Mouse (Mus musculus): ENCODE results near the gene Rubcnl.

The Rubcnl gene

GRCm38 (mm10) chr14:75015856-75016714, at the start of gene Rubcnl:
Gene Rubcnl, plus strand, starts transcription at chr14:75016027.
- peak; percentile 72 to 77 for DNase-seq

- no peak for DNase-seq
These were observed 43.6 kb upstream of the Rubcnl start for GRCm38 (mm10) chr14:74972216-74972615.

- DNase-seq = no peak
These were observed 43.1 kb upstream of the Rubcnl start for GRCm38 (mm10) chr14:74972687-74973086.

- DNase-seq = no peak
These were observed 41.6 kb upstream of the Rubcnl start for GRCm38 (mm10) chr14:74974136-74974651.

GRCm38 (mm10) chr14:74976972-74977371, 38.9 kb upstream of the Rubcnl start:
- DNase-seq = no peak

GRCm38 (mm10) chr14:74981016-74981415, 34.8 kb upstream of the Rubcnl start:
- DNase-seq = no peak

- DNase-seq = no peak
These were observed 32.7 kb upstream of the Rubcnl start for GRCm38 (mm10) chr14:74983079-74983478.

- DNase-seq = no peak
These were observed 30.9 kb upstream of the Rubcnl start for GRCm38 (mm10) chr14:74984817-74985391.

- no peak for DNase-seq
These were observed 30.2 kb upstream of the Rubcnl start for GRCm38 (mm10) chr14:74985658-74986057.

- DNase-seq = no peak
These were observed 29.3 kb upstream of the Rubcnl start for GRCm38 (mm10) chr14:74986527-74986926.

GRCm38 (mm10) chr14:74989322-74989721, 26.5 kb upstream of the Rubcnl start:
- DNase-seq = no peak

GRCm38 (mm10) chr14:74989909-74990308, 25.9 kb upstream of the Rubcnl start:
- DNase-seq = no peak

GRCm38 (mm10) chr14:74990504-74990903, 25.3 kb upstream of the Rubcnl start:
- DNase-seq = peak; percentile 32 to 61

- DNase-seq = no peak
These were observed 19.3 kb upstream of the Rubcnl start for GRCm38 (mm10) chr14:74996556-74996955.

GRCm38 (mm10) chr14:74997041-74997440, 18.8 kb upstream of the Rubcnl start:
- no peak for DNase-seq

- no peak for DNase-seq
These were observed 14.5 kb upstream of the Rubcnl start for GRCm38 (mm10) chr14:75001364-75001763.

GRCm38 (mm10) chr14:75003356-75003755, 12.5 kb upstream of the Rubcnl start:
- no peak for DNase-seq

- DNase-seq = no peak
These were observed 10.2 kb upstream of the Rubcnl start for GRCm38 (mm10) chr14:75005478-75006199.

GRCm38 (mm10) chr14:75010346-75010745, 5.5 kb upstream of the Rubcnl start:
- DNase-seq = no peak

- no peak for DNase-seq
These were observed 4.7 kb upstream of the Rubcnl start for GRCm38 (mm10) chr14:75010986-75011655.

GRCm38 (mm10) chr14:75016715-75017020, 841 bp downstream of the Rubcnl start:
- no peak for DNase-seq

- DNase-seq = no peak
These were observed 1.4 kb downstream of the Rubcnl start for GRCm38 (mm10) chr14:75017277-75017676.
